Mouse (Mus musculus) kidney, postnatal 0 days (tissue): Measurements from ENCODE around the gene Tnfsf11. TPM values are rescaled to one million over a fixed set of nuclear protein-coding genes. Genes with fewer than 3 reads are reported as not detected.

Experiments used
- ATAC-seq: fragments of 200-750 bp; cut with Nextera tagmentation; replicated peaks from 2 replicates; pipeline ENCODE4 v1.8.0; 2017; ENCODE audit warnings: low read depth, moderate number of reproducible peaks, moderate TSS enrichment, moderate library complexity; ENCODE audit not compliant: low FRiP score
- DNase-seq: peaks from one replicate; pipeline ENCODE4 v3.0.0-alpha.2; 2016; ENCODE audit warnings: low spot score
- H3K27ac ChIP-seq: fragments of 300-500 bp; sonication (generic); 2 replicates; pipeline ENCODE4 v1.5.1; 2014; ENCODE audit warnings: mild to moderate bottlenecking
- H3K27me3 ChIP-seq: fragments of 300-500 bp; sonication (generic); 2 replicates; pipeline ENCODE4 v1.6.1; 2014; ENCODE audit warnings: low read length, mixed read lengths; ENCODE audit not compliant: insufficient read depth
- H3K36me3 ChIP-seq: fragments of 300-500 bp; sonication (generic); 2 replicates; pipeline ENCODE4 v1.6.1; 2014; ENCODE audit warnings: low read length, mixed read lengths; ENCODE audit not compliant: insufficient read depth
- H3K4me1 ChIP-seq: fragments of 300-500 bp; sonication (generic); replicated peaks from 2 replicates; pipeline ENCODE4 v1.6.1; 2014; ENCODE audit warnings: antibody characterized with exemption, low read length, mixed read lengths; ENCODE audit not compliant: insufficient read depth
- H3K4me2 ChIP-seq: fragments of 300-500 bp; sonication (generic); 2 replicates; pipeline ENCODE4 v1.6.1; 2014; ENCODE audit warnings: mild to moderate bottlenecking, low read length, moderate library complexity, mixed read lengths
- H3K4me3 ChIP-seq: fragments of 300-500 bp; sonication (generic); replicated peaks from 2 replicates; pipeline ENCODE4 v1.5.1; 2014; ENCODE audit warnings: low read depth, low read length
- H3K9ac ChIP-seq: fragments of 300-500 bp; sonication (generic); 2 replicates; pipeline ENCODE4 v1.6.1; 2014; ENCODE audit warnings: low read depth, low read length
- H3K9me3 ChIP-seq: fragments of 300-500 bp; sonication (generic); replicated peaks from 2 replicates; pipeline ENCODE4 v1.6.1; 2016; ENCODE audit warnings: low read length, inconsistent platforms, mixed read lengths
- CTCF ChIP-seq: IDR thresholded peaks from 2 replicates; pipeline ENCODE4 v1.5.1; 2016; ENCODE audit warnings: antibody characterized with exemption, low read depth, mild to moderate bottlenecking, moderate library complexity
- WGBS: fragments of 180-500 bp; shearing (Covaris S2); extraction: QIAGEN DNeasy Blood & Tissue Kit; methylation state at CpG from one replicate; pipeline ENCODE4 v1.1.7; 2014; 5-methylcytosine and 5-hydroxymethylcytosine counted together
- polyA plus RNA-seq: library from polyadenylated mRNA; unstranded; fragments of >200 nt; fragmentation: Nextera tagmentation; extraction: Ambion mirVana; gene quantifications from 2 replicates; pipeline ENCODE4 v1.2.1, GENCODE M21; 2015

The Tnfsf11 gene
- polyA plus RNA-seq, 1 experiment from 2014 or later, result 0.45 TPM

GRCm38 (mm10) chr14:78323356-78323755 lies 15.5 kb upstream of the Tnfsf11 start:
- H3K9ac ChIP-seq, result no peak overlapping the region
- no peak overlapping the region for H3K4me3 ChIP-seq
- H3K4me1 ChIP-seq, result no peaks in the 10 kb centered on the region
- TF ChIP-seq CTCF, result no peak
- no peak overlapping the region for H3K4me2 ChIP-seq
- DNase-seq (no peak), ATAC-seq (no peak)
- H3K27me3 ChIP-seq, result no peaks in the 10 kb centered on the region
- H3K36me3 ChIP-seq, result no peaks in the 10 kb centered on the region
- H3K27ac ChIP-seq, result no peak overlapping the region
- WGBS, result 59% methylated on average over 1 of the region's 1 CpGs
- no peaks in the 10 kb centered on the region for H3K9me3 ChIP-seq

GRCm38 (mm10) chr14:78322916-78323315 lies 15.1 kb upstream of the Tnfsf11 start:
- Histone ChIP-seq H3K36me3 (no peaks in the 10 kb centered on the region), H3K27me3 (no peaks in the 10 kb centered on the region)
- 86% methylated on average over 9 of the region's 9 CpGs for WGBS

GRCm38 (mm10) chr14:78320248-78320647 lies 12.4 kb upstream of the Tnfsf11 start:
- no peaks in the 10 kb centered on the region for H3K27me3 ChIP-seq
- WGBS, result 59% methylated on average over 6 of the region's 6 CpGs
- H3K4me1 ChIP-seq, result no peaks in the 10 kb centered on the region
- ATAC-seq (no peak), DNase-seq (no peak)
- no peak overlapping the region for H3K9ac ChIP-seq
- no peak overlapping the region for H3K4me3 ChIP-seq
- H3K27ac ChIP-seq, result no peak overlapping the region
- no peaks in the 10 kb centered on the region for H3K36me3 ChIP-seq
- TF ChIP-seq CTCF, result no peak
- H3K4me2 ChIP-seq, result no peak overlapping the region
- H3K9me3 ChIP-seq, result no peaks in the 10 kb centered on the region

More at GRCm38 (mm10) chr14:78322916-78323315, 15.1 kb upstream of the Tnfsf11 start:
- TF ChIP-seq CTCF, result no peak
- ATAC-seq (no peak), DNase-seq (no peak)
- Histone ChIP-seq H3K4me3 (no peak overlapping the region), H3K4me1 (no peaks in the 10 kb centered on the region), H3K4me2 (no peak overlapping the region), H3K9me3 (no peaks in the 10 kb centered on the region), H3K27ac (no peak overlapping the region), H3K9ac (no peak overlapping the region)

- no peak overlapping the region for H3K4me3 ChIP-seq
- WGBS, result 73% methylated on average over 5 of the region's 5 CpGs
- DNase-seq (no peak), ATAC-seq (no peak)
- no peaks in the 10 kb centered on the region for H3K36me3 ChIP-seq
- no peak overlapping the region for H3K27ac ChIP-seq
- H3K4me1 ChIP-seq, result no peaks in the 10 kb centered on the region
- no peak overlapping the region for H3K4me2 ChIP-seq
- TF ChIP-seq CTCF, result no peak
- H3K9me3 ChIP-seq, result no peaks in the 10 kb centered on the region
- no peak overlapping the region for H3K9ac ChIP-seq
- no peaks in the 10 kb centered on the region for H3K27me3 ChIP-seq
Measured at GRCm38 (mm10) chr14:78319580-78319979, 11.7 kb upstream of the Tnfsf11 start.

GRCm38 (mm10) chr14:78319000-78319399 lies 11.2 kb upstream of the Tnfsf11 start:
- H3K4me2 ChIP-seq, result no peak overlapping the region
- no peaks in the 10 kb centered on the region for H3K4me1 ChIP-seq
- DNase-seq (no peak), ATAC-seq (no peak)
- no peak overlapping the region for H3K4me3 ChIP-seq
- no peaks in the 10 kb centered on the region for H3K36me3 ChIP-seq
- no peak overlapping the region for H3K27ac ChIP-seq
- WGBS, result 52% methylated on average over 3 of the region's 3 CpGs
- no peaks in the 10 kb centered on the region for H3K9me3 ChIP-seq
- no peak overlapping the region for H3K9ac ChIP-seq
- TF ChIP-seq CTCF, result no peak
- no peaks in the 10 kb centered on the region for H3K27me3 ChIP-seq

GRCm38 (mm10) chr14:78317623-78318022 lies 9.8 kb upstream of the Tnfsf11 start:
- Histone ChIP-seq H3K27ac (no peak overlapping the region), H3K27me3 (no peaks in the 10 kb centered on the region), H3K36me3 (no peaks in the 10 kb centered on the region), H3K9me3 (no peaks in the 10 kb centered on the region), H3K4me1 (no peaks in the 10 kb centered on the region), H3K4me3 (no peak overlapping the region), H3K9ac (no peak overlapping the region), H3K4me2 (no peak overlapping the region)
- ATAC-seq (no peak), DNase-seq (no peak)
- 77% methylated on average over 5 of the region's 5 CpGs for WGBS
- TF ChIP-seq CTCF, result no peak

- no peak overlapping the region for H3K27ac ChIP-seq
- ATAC-seq (no peak), DNase-seq (no peak)
- H3K4me3 ChIP-seq, result no peak overlapping the region
- no peaks in the 10 kb centered on the region for H3K4me1 ChIP-seq
- 87% methylated on average over 3 of the region's 3 CpGs for WGBS
- H3K9ac ChIP-seq, result no peak overlapping the region
- no peak for TF ChIP-seq CTCF
- no peaks in the 10 kb centered on the region for H3K36me3 ChIP-seq
- H3K9me3 ChIP-seq, result no peaks in the 10 kb centered on the region
- no peaks in the 10 kb centered on the region for H3K27me3 ChIP-seq
- H3K4me2 ChIP-seq, result no peak overlapping the region
Measured at GRCm38 (mm10) chr14:78300914-78301313, 6.9 kb downstream of the Tnfsf11 start.
